Mouse (Mus musculus): Measurements from ENCODE around the gene Atp8b5. TPM values are rescaled to one million over a fixed set of nuclear protein-coding genes. Genes with fewer than 3 reads are reported as not detected.
A peak's percentile ranks its signal among the peaks of the same experiment; 100 is the strongest.

The Atp8b5 gene
- polyA plus RNA-seq, 1 experiment = 1.4 TPM

GRCm38 (mm10) chr4:43406162-43406971, 139.4 kb downstream of the Atp8b5 start:
- Histone ChIP-seq H3K4me3 (replicated peaks; ENCODE audit: insufficient read depth, low read depth, low read length) (peak overlapping the region; percentile 67), H3K27ac (ENCODE audit: insufficient read depth, low read length) (peak overlapping the region; percentile 78), H3K4me1 (ENCODE audit: control insufficient read depth, insufficient read depth, low read length) (peaks cover 14% of the 10 kb centered on the region), H3K27me3 (ENCODE audit: control insufficient read depth, insufficient read depth, low read length) (no peaks in the 10 kb centered on the region)
- 10% methylated on average over 28 of the region's 28 CpGs for WGBS
- peak; percentile 60 to 64 for DNase-seq
- TF ChIP-seq POLR2A (IDR thresholded peaks at IDR 0.05; ENCODE audit: borderline replicate concordance, insufficient read depth, low read length) = no peak
- no peak; the same call in 1 of the 2 replicates for TF ChIP-seq CTCF (IDR thresholded peaks at IDR 0.05; ENCODE audit: borderline replicate concordance, insufficient read depth, low read depth, low read length)

GRCm38 (mm10) chr4:43407071-43407920, 140.3 kb downstream of the Atp8b5 start:
- no peak for DNase-seq
- H3K4me1 ChIP-seq (ENCODE audit: control insufficient read depth, insufficient read depth, low read length) = peaks cover 10% of the 10 kb centered on the region
- no peaks in the 10 kb centered on the region for H3K27me3 ChIP-seq (ENCODE audit: control insufficient read depth, insufficient read depth, low read length)
- H3K27ac ChIP-seq (ENCODE audit: insufficient read depth, low read length) = peak overlapping the region; percentile 58; the same call in 1 of the 2 replicates
- WGBS = 84% methylated on average over 12 of the region's 12 CpGs
- H3K4me3 ChIP-seq (replicated peaks; ENCODE audit: insufficient read depth, low read depth, low read length) = peak overlapping the region; percentile 11
- no peak for TF ChIP-seq POLR2A (IDR thresholded peaks at IDR 0.05; ENCODE audit: borderline replicate concordance, insufficient read depth, low read length)
- TF ChIP-seq CTCF (IDR thresholded peaks at IDR 0.05; ENCODE audit: borderline replicate concordance, insufficient read depth, low read depth, low read length) = no peak

GRCm38 (mm10) chr4:43414761-43415160, 147.8 kb downstream of the Atp8b5 start:
- WGBS = 86% methylated on average over 14 of the region's 14 CpGs
- Histone ChIP-seq H3K27ac (ENCODE audit: insufficient read depth, low read length) (no peak overlapping the region), H3K4me3 (replicated peaks; ENCODE audit: insufficient read depth, low read depth, low read length) (no peak overlapping the region), H3K4me1 (ENCODE audit: control insufficient read depth, insufficient read depth, low read length) (no peaks in the 10 kb centered on the region), H3K27me3 (ENCODE audit: control insufficient read depth, insufficient read depth, low read length) (no peaks in the 10 kb centered on the region)
- TF ChIP-seq POLR2A (IDR thresholded peaks at IDR 0.05; ENCODE audit: borderline replicate concordance, insufficient read depth, low read length) (no peak), CTCF (IDR thresholded peaks at IDR 0.05; ENCODE audit: borderline replicate concordance, insufficient read depth, low read depth, low read length) (no peak)
- DNase-seq = no peak

GRCm38 (mm10) chr4:43415221-43416070, 148.5 kb downstream of the Atp8b5 start:
- Histone ChIP-seq H3K27me3 (ENCODE audit: control insufficient read depth, insufficient read depth, low read length) (no peaks in the 10 kb centered on the region), H3K27ac (ENCODE audit: insufficient read depth, low read length) (no peak overlapping the region), H3K4me3 (replicated peaks; ENCODE audit: insufficient read depth, low read depth, low read length) (no peak overlapping the region), H3K4me1 (ENCODE audit: control insufficient read depth, insufficient read depth, low read length) (no peaks in the 10 kb centered on the region)
- WGBS = 87% methylated on average over 29 of the region's 29 CpGs
- DNase-seq = no peak
- TF ChIP-seq POLR2A (IDR thresholded peaks at IDR 0.05; ENCODE audit: borderline replicate concordance, insufficient read depth, low read length) (no peak), CTCF (IDR thresholded peaks at IDR 0.05; ENCODE audit: borderline replicate concordance, insufficient read depth, low read depth, low read length) (no peak)

GRCm38 (mm10) chr4:43416071-43416490, 149.1 kb downstream of the Atp8b5 start:
- DNase-seq = no peak
- TF ChIP-seq POLR2A (IDR thresholded peaks at IDR 0.05; ENCODE audit: borderline replicate concordance, insufficient read depth, low read length) (no peak), CTCF (IDR thresholded peaks at IDR 0.05; ENCODE audit: borderline replicate concordance, insufficient read depth, low read depth, low read length) (no peak)
- Histone ChIP-seq H3K4me3 (replicated peaks; ENCODE audit: insufficient read depth, low read depth, low read length) (no peak overlapping the region), H3K27me3 (ENCODE audit: control insufficient read depth, insufficient read depth, low read length) (no peaks in the 10 kb centered on the region), H3K27ac (ENCODE audit: insufficient read depth, low read length) (no peak overlapping the region), H3K4me1 (ENCODE audit: control insufficient read depth, insufficient read depth, low read length) (no peaks in the 10 kb centered on the region)
- 95% methylated on average over 22 of the region's 22 CpGs for WGBS

- no peak overlapping the region for H3K27ac ChIP-seq (ENCODE audit: insufficient read depth, low read length)
- H3K27me3 ChIP-seq (ENCODE audit: control insufficient read depth, insufficient read depth, low read length) = no peaks in the 10 kb centered on the region
- 81% methylated on average over 16 of the region's 16 CpGs for WGBS
- H3K4me3 ChIP-seq (replicated peaks; ENCODE audit: insufficient read depth, low read depth, low read length) = no peak overlapping the region
- no peak for DNase-seq
- TF ChIP-seq CTCF (IDR thresholded peaks at IDR 0.05; ENCODE audit: borderline replicate concordance, insufficient read depth, low read depth, low read length) (no peak), POLR2A (IDR thresholded peaks at IDR 0.05; ENCODE audit: borderline replicate concordance, insufficient read depth, low read length) (no peak)
- no peaks in the 10 kb centered on the region for H3K4me1 ChIP-seq (ENCODE audit: control insufficient read depth, insufficient read depth, low read length)
Measured at GRCm38 (mm10) chr4:43417269-43418062, 150.5 kb downstream of the Atp8b5 start.

Measured in cerebellum, adult 2 months (tissue).